Mouse (Mus musculus) lung, embryonic 16.5 days (tissue): Measurements from ENCODE around the gene St6gal1. TPM values are rescaled to one million over a fixed set of nuclear protein-coding genes. Genes with fewer than 3 reads are reported as not detected.

Source experiments
- ATAC-seq: fragments of 200-750 bp; cut with Nextera tagmentation; 2 replicates; pipeline ENCODE4 v1.8.0; 2017; ENCODE audit warnings: low read depth, mild to moderate bottlenecking, moderate library complexity
- H3K27ac ChIP-seq: fragments of 300-500 bp; sonication (generic); 2 replicates; pipeline ENCODE4 v1.5.1; 2014; ENCODE audit warnings: mild to moderate bottlenecking, control low read depth, low read length
- H3K27me3 ChIP-seq: fragments of 300-500 bp; sonication (generic); 2 replicates; pipeline ENCODE4 v1.6.1; 2014; ENCODE audit warnings: low read depth, low read length, mixed read lengths; ENCODE audit not compliant: control insufficient read depth, insufficient read depth
- H3K36me3 ChIP-seq: fragments of 300-500 bp; sonication (generic); 2 replicates; pipeline ENCODE4 v1.6.1; 2014; ENCODE audit warnings: low read length; ENCODE audit not compliant: control insufficient read depth, insufficient read depth
- H3K4me1 ChIP-seq: fragments of 300-500 bp; sonication (generic); replicated peaks from 2 replicates; pipeline ENCODE4 v1.6.1; 2014; ENCODE audit warnings: low read length, mixed read lengths; ENCODE audit not compliant: control insufficient read depth, insufficient read depth
- H3K4me2 ChIP-seq: fragments of 300-500 bp; sonication (generic); 2 replicates; pipeline ENCODE4 v1.6.1; 2014; ENCODE audit warnings: low read depth, low read length, control low read depth
- H3K4me3 ChIP-seq: fragments of 300-500 bp; sonication (generic); 2 replicates; pipeline ENCODE4 v1.5.1; 2014; ENCODE audit warnings: mild to moderate bottlenecking, low read length, control low read depth
- H3K9ac ChIP-seq: fragments of 300-500 bp; sonication (generic); 2 replicates; pipeline ENCODE4 v1.6.1; 2014; ENCODE audit warnings: low read length, control low read depth
- H3K9me3 ChIP-seq: fragments of 300-500 bp; sonication (generic); 2 replicates; pipeline ENCODE4 v1.6.1; 2016; ENCODE audit warnings: low read length; ENCODE audit not compliant: control insufficient read depth
- WGBS: fragments of 180-500 bp; shearing (Covaris S2); extraction: QIAGEN DNeasy Blood & Tissue Kit; methylation state at CpG from one replicate; pipeline ENCODE4 v1.1.7; 2014; 5-methylcytosine and 5-hydroxymethylcytosine counted together
- polyA plus RNA-seq: library from polyadenylated mRNA; unstranded; fragments of >200 nt; fragmentation: Nextera tagmentation; extraction: Ambion mirVana; gene quantifications from 2 replicates; pipeline ENCODE4 v1.2.1, GENCODE M21; 2015

Gene St6gal1
- polyA plus RNA-seq, 1 experiment from 2014 or later: 56.2 TPM

DNA sequence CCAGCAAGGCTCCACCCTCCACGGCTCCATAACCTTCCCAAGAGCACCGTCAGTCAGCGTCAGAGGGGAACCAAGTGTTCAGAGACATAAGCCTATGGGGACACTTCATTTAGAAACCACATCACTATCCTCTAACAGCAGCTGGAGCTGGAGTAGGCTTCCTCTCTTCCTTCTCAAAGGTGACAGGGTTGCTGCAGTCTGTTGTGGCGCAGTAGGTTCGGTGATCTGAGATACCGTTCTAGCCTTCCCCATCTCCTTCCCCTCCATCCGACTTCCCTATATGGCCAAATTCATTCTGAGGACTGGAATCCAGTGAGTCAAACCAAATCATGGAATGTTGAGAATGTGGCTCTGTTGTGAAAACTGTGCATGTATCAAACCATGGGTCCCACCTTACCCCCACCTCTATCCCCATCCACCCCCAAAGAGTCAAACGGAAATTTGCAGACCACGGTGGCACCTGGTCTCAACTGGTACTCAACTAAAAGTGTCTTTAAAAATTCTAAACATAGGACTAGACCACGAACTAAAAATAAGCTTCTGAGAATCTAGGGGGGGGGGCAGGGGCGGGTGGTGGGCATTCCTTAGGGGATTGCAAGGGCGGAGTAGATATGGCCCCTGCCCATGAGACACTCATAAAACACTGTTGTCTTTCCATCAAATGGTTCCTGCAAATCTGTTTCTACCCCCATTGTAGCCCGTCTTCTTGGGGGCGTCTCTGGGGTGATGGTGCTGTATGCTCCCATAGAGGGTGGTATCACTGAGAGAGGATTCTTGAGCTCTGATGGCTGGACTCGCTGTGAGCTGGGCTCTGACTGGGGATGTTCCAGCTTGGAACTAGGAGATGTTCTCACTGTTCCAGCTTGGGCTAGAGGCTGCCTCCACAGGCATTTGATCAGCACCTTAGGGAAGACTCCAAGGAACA lies 60.2 kb downstream of the St6gal1 start:
- Histone ChIP-seq H3K4me3 (no peak overlapping the region), H3K27ac (no peak overlapping the region), H3K9ac (no peak overlapping the region), H3K27me3 (no peaks in the 10 kb centered on the region), H3K4me2 (no peak overlapping the region), H3K9me3 (no peaks in the 10 kb centered on the region), H3K36me3 (0 out of 2 replicates have a peak, but pooled peaks cover 2% of the 10 kb centered on the region), H3K4me1 (peaks cover 11% of the 10 kb centered on the region)
- ATAC-seq: no peak
- WGBS: 69% methylated on average over 15 of the region's 15 CpGs

DNA sequence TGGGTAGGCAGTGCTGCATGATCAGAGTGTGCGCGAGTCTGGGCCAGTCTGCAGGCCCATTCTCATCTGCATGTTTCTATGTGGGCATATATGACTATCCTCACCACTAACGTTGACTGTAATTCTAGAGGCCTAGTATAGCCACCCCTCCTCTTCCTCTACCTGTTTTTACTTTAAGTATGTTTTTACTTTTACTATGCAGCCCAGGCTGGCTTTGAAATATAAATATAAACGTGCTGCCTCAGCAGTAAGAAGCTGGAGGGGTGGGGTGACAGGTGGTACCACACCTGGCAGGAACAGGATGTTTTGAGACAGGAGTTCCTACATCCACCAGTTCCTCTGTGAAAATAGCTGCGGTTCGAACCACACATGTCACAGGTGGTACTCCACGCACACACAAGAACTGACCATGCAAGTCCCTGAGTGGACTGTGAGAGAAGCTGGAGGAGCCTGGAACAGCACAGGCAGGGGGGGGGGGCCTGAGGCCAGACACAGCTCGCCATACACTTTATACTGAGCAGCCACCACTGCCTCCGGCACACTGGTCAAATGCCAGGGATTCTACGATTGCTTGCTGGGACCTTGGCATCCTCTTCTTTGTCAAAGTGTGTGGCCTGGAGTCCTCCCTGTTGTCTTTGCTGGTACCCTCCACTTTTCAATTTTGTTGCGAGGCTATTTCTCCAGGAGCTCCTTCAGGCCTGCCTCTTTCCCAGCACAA lies 62.0 kb downstream of the St6gal1 start:
- WGBS: 76% methylated on average over 11 of the region's 11 CpGs
- Histone ChIP-seq H3K4me1 (peaks cover 2% of the 10 kb centered on the region; the same call in 1 of the 2 replicates), H3K36me3 (0 out of 2 replicates have a peak, but pooled peaks cover 2% of the 10 kb centered on the region), H3K9ac (no peak overlapping the region), H3K27me3 (no peaks in the 10 kb centered on the region), H3K9me3 (no peaks in the 10 kb centered on the region), H3K4me3 (no peak overlapping the region), H3K27ac (no peak overlapping the region), H3K4me2 (no peak overlapping the region)
- no peak; the same call in 1 of the 2 replicates for ATAC-seq

DNA sequence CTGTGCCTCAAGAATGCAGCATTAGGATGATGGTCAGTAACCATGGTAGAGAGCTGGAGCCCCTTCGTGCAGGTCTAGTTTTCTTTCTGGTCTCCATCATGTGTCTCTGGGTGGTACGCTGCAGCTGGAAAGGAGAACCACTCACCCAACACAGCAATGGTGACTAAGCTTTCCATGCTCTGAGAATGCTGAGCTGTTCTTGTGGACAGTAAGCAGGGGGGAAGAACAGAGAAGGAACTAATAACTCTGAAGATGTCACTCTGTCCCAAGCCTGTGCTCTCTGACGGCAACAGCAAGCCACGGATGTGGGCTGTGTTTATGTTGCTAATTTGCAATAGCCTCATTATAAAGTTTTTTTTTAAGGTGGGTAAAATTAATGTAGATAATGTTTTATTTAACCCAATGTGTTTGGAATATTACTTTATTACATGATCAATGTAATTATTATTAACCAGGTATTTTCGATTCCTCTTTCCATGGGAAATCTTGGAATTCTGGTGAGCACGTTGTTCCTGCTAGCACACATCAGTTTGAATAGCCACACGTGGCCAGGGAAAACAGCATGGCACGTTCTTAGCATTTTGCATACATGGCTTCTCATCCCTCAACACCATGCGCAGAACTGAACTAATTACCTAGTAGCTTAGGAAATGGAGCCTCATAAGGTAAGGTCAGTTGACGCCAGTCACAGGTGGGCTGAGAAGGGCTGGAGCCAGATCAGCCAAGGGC lies 62.9 kb downstream of the St6gal1 start:
- H3K4me2 ChIP-seq: no peak overlapping the region
- no peaks in the 10 kb centered on the region for H3K9me3 ChIP-seq
- ATAC-seq: no peak
- WGBS: 89% methylated on average over 10 of the region's 10 CpGs
- no peak overlapping the region for H3K4me3 ChIP-seq
- 0 out of 2 replicates have a peak, but pooled peaks cover 2% of the 10 kb centered on the region for H3K36me3 ChIP-seq
- H3K27ac ChIP-seq: no peak overlapping the region
- H3K9ac ChIP-seq: no peak overlapping the region
- peaks cover 6% of the 10 kb centered on the region; the same call in 1 of the 2 replicates for H3K4me1 ChIP-seq
- no peaks in the 10 kb centered on the region for H3K27me3 ChIP-seq

DNA sequence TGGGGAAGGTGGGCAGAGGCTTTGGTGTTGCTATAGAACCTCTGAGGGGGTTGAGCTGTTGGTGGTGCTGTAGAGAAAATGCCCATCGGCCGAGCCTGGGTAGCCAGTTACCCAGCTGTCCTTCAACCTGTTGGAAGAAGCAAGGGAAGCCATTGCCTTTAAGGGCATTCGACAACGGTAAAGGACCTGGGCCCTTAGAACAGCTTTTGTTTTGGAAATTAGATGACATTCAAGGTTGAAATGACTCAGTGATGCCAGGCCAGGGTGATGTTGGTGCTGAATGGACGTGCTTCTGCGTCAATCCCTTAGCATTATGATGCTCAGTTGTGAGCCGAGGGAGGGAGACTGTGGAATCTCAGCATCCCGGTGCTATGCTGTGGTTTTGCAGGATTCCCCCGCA lies 63.6 kb downstream of the St6gal1 start:
- H3K36me3 ChIP-seq: no peaks in the 10 kb centered on the region
- no peak overlapping the region for H3K4me2 ChIP-seq

DNA sequence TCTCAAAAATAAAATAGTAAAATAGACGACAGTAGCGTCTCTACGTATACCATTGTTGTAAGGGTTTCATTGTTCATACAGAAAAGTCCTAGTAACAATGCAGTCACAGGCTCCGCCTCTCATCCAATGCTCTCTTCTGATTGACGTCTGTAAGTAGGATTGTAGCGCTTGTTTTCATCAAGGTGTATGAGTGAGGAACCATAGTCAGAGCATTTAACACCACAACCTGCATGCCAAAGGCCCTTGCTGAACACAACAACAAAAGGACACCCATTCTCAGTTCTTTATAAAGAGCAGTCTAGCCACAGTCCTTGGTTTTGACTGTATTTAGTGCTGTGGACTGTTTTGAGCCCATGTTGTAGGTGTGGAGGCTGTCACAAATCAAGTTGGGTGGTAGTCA lies 64.9 kb downstream of the St6gal1 start:
- Histone ChIP-seq H3K9me3 (no peaks in the 10 kb centered on the region), H3K36me3 (no peaks in the 10 kb centered on the region), H3K4me2 (no peak overlapping the region), H3K27ac (no peak overlapping the region), H3K4me1 (peaks cover 11% of the 10 kb centered on the region; the same call in 1 of the 2 replicates), H3K27me3 (no peaks in the 10 kb centered on the region), H3K9ac (no peak overlapping the region), H3K4me3 (no peak overlapping the region)
- 94% methylated on average over 6 of the region's 6 CpGs for WGBS
- ATAC-seq: no peak

More for the DNA sequence above, 63.6 kb downstream of the St6gal1 start:
- no peaks in the 10 kb centered on the region for H3K27me3 ChIP-seq
- ATAC-seq: no peak
- no peak overlapping the region for H3K9ac ChIP-seq
- H3K9me3 ChIP-seq: no peaks in the 10 kb centered on the region
- no peak overlapping the region for H3K27ac ChIP-seq
- H3K4me1 ChIP-seq: peaks cover 8% of the 10 kb centered on the region; the same call in 1 of the 2 replicates
- no peak overlapping the region for H3K4me3 ChIP-seq
- 94% methylated on average over 9 of the region's 9 CpGs for WGBS

DNA sequence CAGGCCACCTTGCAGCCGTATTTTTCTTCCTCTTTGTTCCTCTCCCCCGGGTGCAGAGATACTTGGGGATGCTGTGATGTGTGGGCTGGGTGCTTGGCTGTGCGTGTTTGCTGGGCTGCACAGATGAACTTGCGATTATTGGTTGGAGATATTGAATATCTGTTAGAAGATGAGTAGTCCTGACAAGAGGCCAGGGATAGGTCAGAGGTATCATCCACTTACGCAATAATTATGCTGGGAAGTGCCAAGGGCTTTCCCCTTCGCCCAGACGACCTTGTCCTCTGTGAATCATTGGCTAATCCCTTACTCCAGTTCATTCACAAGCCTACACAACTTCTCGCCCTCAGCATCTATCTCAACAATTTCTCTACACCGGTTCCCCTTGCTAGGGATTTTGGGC lies 65.6 kb downstream of the St6gal1 start:
- 87% methylated on average over 9 of the region's 9 CpGs for WGBS
- Histone ChIP-seq H3K4me3 (no peak overlapping the region), H3K27ac (no peak overlapping the region), H3K27me3 (no peaks in the 10 kb centered on the region), H3K4me2 (no peak overlapping the region), H3K9ac (no peak overlapping the region), H3K36me3 (no peaks in the 10 kb centered on the region), H3K4me1 (peaks cover 13% of the 10 kb centered on the region), H3K9me3 (no peaks in the 10 kb centered on the region)
- no peak for ATAC-seq

DNA sequence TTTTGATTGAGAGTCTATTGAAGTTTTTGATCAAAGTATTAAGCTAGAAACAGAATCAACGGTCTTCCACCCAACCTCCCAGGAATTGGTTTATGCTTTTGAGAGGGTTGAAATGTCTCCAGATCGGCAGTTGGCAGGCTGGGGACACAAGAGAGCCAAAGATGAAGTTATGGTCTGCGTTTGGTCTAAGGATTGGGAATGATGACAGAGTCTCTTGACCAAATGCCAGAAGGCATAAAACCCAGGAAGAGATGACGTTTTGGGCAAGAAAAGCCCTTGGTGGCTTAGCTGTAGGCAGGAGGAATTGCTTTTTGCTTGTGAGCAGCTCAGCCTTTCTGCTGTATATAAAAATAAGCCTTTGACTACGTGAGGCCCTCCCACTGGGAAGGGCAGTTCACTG lies 67.0 kb downstream of the St6gal1 start:
- Histone ChIP-seq H3K4me3 (no peak overlapping the region), H3K9me3 (no peaks in the 10 kb centered on the region), H3K36me3 (no peaks in the 10 kb centered on the region), H3K27ac (peak overlapping the region; percentile 39), H3K4me2 (no peak overlapping the region), H3K9ac (no peak overlapping the region), H3K4me1 (peaks cover 19% of the 10 kb centered on the region), H3K27me3 (no peaks in the 10 kb centered on the region)
- peak; percentile 45 for ATAC-seq
- 48% methylated on average over 5 of the region's 5 CpGs for WGBS

DNA sequence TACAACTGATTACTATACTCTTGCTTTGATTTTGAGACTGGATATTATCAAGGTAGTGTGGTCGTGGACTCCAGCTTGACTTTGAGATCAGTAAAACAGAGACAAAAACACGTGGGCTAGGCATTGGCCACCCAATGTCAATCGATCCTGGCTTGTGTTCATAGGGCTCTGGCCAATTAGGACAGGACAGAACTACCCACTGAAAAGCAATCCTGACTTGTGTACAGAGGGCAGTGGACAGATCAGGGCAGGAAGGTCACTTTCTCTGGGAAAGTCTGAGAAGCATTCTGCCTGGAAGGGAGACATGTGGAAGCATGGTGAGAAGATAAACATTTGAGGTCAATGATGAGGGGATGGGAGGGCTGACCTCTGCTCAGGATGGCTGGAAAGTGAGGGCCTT lies 69.7 kb downstream of the St6gal1 start:
- Histone ChIP-seq H3K9me3 (no peaks in the 10 kb centered on the region), H3K4me3 (no peak overlapping the region), H3K27ac (no peak overlapping the region)

More for the DNA sequence above, 69.7 kb downstream of the St6gal1 start:
- Histone ChIP-seq H3K9ac (no peak overlapping the region), H3K4me2 (no peak overlapping the region), H3K27me3 (no peaks in the 10 kb centered on the region), H3K4me1 (peaks cover 21% of the 10 kb centered on the region), H3K36me3 (no peaks in the 10 kb centered on the region)
- 67% methylated on average over 3 of the region's 3 CpGs for WGBS
- ATAC-seq: no peak
